Mouse (Mus musculus) c-Kit-positive CD71-negative TER-119-negative erythroid progenitor cells, embryonic 14.5 days (primary cell): ENCODE measurements around the gene Kcnj11.

ENCODE experiments used
- DNase-seq: peaks from one replicate; pipeline ENCODE4 v3.0.0-alpha.2; 2013; ENCODE audit warnings: low read depth

Kcnj11 gene

DNA sequence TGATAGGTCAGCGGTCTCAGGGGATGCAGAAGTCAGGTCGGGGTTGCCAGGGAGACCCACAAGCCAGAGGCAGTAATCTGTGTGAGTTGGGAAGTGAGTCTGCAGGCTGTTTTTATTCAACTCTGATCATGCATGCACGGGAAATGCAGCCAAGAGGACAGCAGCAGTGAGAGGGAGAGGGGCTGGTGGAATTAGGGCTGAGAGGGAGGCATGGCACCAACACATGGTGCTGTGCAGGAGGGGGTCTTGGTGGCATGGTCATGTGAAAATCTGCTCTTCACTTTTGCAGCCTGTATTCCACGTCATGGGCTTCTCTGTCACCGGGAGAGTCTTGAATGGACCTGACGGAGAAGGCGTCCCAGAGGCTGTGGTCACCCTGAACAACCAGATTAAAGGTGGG lies 50.6 kb downstream of the Kcnj11 start:
- no peak for DNase-seq

DNA sequence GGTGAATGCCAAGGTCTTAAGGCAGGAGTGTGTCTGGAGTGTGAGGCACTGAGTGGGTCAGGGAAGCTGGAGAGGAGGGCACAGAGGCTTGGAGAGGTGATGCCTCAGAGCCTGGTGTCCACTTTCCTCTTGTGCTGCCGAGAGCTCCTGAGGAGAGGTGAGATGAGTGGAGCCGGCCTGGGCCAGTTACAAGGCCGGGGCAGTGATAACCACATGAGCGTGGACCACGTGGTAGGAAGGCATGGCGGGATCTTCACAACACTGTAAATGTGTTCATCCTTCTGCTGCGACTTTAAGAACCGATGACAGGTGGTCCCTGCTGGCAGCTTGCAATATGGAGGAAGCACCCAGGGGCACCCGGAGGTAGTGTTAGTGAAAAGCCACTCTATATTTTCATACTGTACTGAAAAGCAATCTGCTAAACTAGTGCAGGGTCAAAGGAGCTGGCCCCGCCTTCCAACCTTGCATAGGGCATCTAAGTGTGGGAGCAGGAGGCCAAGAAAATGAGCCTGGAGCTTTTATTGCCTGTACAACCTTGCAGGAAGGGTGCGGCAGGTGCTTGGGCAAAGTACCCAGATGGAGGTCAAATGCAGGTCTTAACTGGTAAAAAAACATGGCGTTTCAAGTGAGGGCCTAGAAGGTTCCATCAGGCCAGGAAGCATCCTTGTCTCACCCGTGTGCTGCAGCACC lies 52.5 kb downstream of the Kcnj11 start:
- no peak for DNase-seq

DNA sequence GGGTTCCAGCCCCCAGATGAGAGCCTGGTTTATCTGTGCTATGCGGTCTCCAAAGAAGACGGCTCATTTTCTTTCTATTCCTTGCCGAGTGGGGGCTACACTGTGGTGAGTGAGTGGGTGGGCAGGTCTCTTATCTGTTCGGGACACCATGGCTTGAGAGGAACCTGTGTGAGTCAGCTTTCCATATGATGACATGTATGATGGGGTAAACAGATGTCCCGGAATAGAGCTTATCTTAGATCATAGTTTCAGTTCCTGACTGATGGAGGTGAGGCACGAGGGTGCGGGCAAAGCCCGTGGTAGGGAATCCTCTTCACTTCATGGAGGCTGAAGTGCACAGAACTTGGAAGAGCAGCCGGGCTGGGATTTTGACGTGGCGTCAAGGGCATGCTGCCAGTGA lies 54.7 kb downstream of the Kcnj11 start:
- DNase-seq: no peak

DNA sequence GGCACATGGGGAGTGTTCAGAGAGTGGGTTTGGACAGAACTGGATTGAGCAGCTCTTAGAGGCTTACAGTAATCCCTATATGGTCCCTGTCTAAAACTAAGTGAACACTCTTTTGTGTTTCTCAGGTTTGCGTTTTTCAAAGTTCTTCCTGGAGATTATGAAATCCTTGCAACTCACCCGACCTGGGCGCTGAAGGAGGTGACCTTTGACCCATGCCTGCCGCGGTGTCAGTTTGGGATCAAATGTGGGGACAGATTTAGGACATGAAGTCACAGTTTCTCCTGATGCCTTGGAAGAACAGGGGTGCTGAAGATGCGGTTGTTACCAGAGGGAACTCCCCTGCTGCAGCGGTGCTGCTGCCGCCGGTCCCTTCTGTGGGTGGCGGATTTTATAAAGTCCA lies 56.5 kb downstream of the Kcnj11 start:
- no peak for DNase-seq
